Mouse (Mus musculus) hindbrain, postnatal 0 days (tissue): ENCODE results near the gene Fbxl2. TPM values are rescaled to one million over a fixed set of nuclear protein-coding genes. Genes with fewer than 3 reads are reported as not detected.

Experiments
- ATAC-seq: fragments of 200-750 bp; cut with Nextera tagmentation; 2 replicates; pipeline ENCODE4 v1.8.0; 2017; ENCODE audit warnings: mild to moderate bottlenecking, moderate TSS enrichment, moderate library complexity
- DNase-seq: peaks from one replicate; pipeline ENCODE4 v3.0.0-alpha.2; 2015; ENCODE audit warnings: low spot score
- H3K27ac ChIP-seq: fragments of 300-500 bp; sonication (generic); 2 replicates; pipeline ENCODE4 v1.5.1; 2014; ENCODE audit warnings: mild to moderate bottlenecking
- H3K27me3 ChIP-seq: fragments of 300-500 bp; sonication (generic); 2 replicates; pipeline ENCODE4 v1.6.1; 2014; ENCODE audit warnings: low read length, mixed read lengths; ENCODE audit not compliant: insufficient read depth
- H3K36me3 ChIP-seq: fragments of 300-500 bp; sonication (generic); 2 replicates; pipeline ENCODE4 v1.6.1; 2014; ENCODE audit warnings: low read length, mixed read lengths; ENCODE audit not compliant: insufficient read depth
- H3K4me1 ChIP-seq: fragments of 300-500 bp; sonication (generic); 2 replicates; pipeline ENCODE4 v1.6.1; 2014; ENCODE audit warnings: antibody characterized with exemption, low read length, mixed read lengths; ENCODE audit not compliant: insufficient read depth
- H3K4me2 ChIP-seq: fragments of 300-500 bp; sonication (generic); 2 replicates; pipeline ENCODE4 v1.6.1; 2014; ENCODE audit warnings: low read depth, mild to moderate bottlenecking, low read length, moderate library complexity, mixed read lengths
- H3K4me3 ChIP-seq: fragments of 300-500 bp; sonication (generic); 2 replicates; pipeline ENCODE4 v1.5.1; 2014; ENCODE audit warnings: low read length
- H3K9ac ChIP-seq: fragments of 300-500 bp; sonication (generic); replicated peaks from 2 replicates; pipeline ENCODE4 v1.6.1; 2014; ENCODE audit warnings: mild to moderate bottlenecking, low read length, moderate library complexity, mixed read lengths
- H3K9me3 ChIP-seq: fragments of 300-500 bp; sonication (generic); 2 replicates; pipeline ENCODE4 v1.6.1; 2016; ENCODE audit warnings: low read length, mixed read lengths
- CTCF ChIP-seq: IDR thresholded peaks from 2 replicates; pipeline ENCODE4 v1.5.1; 2016; ENCODE audit warnings: antibody characterized with exemption, control low read depth, low read depth
- WGBS: fragments of 180-500 bp; shearing (Covaris S2); extraction: QIAGEN DNeasy Blood & Tissue Kit; methylation state at CpG from one replicate; pipeline ENCODE4 v1.1.7; 2014; 5-methylcytosine and 5-hydroxymethylcytosine counted together
- polyA plus RNA-seq: library from polyadenylated mRNA; unstranded; fragments of >200 nt; fragmentation: Nextera tagmentation; extraction: Ambion mirVana; gene quantifications from 2 replicates; pipeline ENCODE4 v1.2.1, GENCODE M21; 2015
- total RNA-seq: library from RNA; depleted of rRNA; stranded (reverse); fragments of >200 nt; gene quantifications from 2 replicates; pipeline ENCODE4 v1.2.3, GENCODE M21; 2014

The Fbxl2 gene
- total and polyA plus RNA-seq, 2 experiments from 2014 or later = 27.4 to 36.8 TPM

DNA sequence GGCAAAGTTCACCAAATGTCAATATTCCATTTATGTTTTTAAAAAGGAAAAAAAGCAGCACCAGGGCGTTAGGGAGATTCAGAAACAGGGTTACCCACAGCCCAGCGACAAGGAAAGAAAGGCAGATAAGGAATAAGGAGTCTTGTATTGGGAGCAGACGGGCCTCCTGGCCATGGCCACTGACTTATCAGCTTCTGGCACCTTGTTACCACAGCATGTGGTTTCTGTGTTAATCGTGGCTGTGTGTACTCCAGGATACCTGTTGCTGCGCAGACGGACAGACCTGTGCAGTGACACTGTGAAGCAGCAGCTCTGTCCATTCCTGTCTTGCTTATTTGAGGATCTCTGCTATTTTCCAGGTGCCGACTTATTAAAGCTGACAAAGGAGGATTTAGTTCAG is 77.0 kb downstream of the Fbxl2 start:
- 94% methylated on average over 7 of the region's 7 CpGs for WGBS
- Histone ChIP-seq H3K9ac (no peak overlapping the region), H3K4me3 (no peak overlapping the region), H3K27ac (no peak overlapping the region), H3K9me3 (no peaks in the 10 kb centered on the region), H3K4me1 (no peaks in the 10 kb centered on the region), H3K27me3 (no peaks in the 10 kb centered on the region), H3K36me3 (peaks cover 77% of the 10 kb centered on the region), H3K4me2 (no peak overlapping the region)
- DNase-seq = no peak
- ATAC-seq = no peak
- no peak for TF ChIP-seq CTCF

- H3K4me1 ChIP-seq = no peaks in the 10 kb centered on the region
- H3K36me3 ChIP-seq = peaks cover 76% of the 10 kb centered on the region
- WGBS = 91% methylated on average over 4 of the region's 4 CpGs
- H3K4me3 ChIP-seq = no peak overlapping the region
- H3K9ac ChIP-seq = no peak overlapping the region
- DNase-seq (no peak), ATAC-seq (no peak)
- H3K27me3 ChIP-seq = no peaks in the 10 kb centered on the region
- no peak overlapping the region for H3K27ac ChIP-seq
- no peak overlapping the region for H3K4me2 ChIP-seq
- H3K9me3 ChIP-seq = no peaks in the 10 kb centered on the region
- TF ChIP-seq CTCF = no peak
Measured at GRCm38 (mm10) chr9:113966838-113967237, 79.2 kb downstream of the Fbxl2 start.

- Histone ChIP-seq H3K4me2 (no peak overlapping the region), H3K9ac (no peak overlapping the region), H3K4me3 (no peak overlapping the region), H3K36me3 (peaks cover 63% of the 10 kb centered on the region), H3K27me3 (no peaks in the 10 kb centered on the region), H3K27ac (no peak overlapping the region), H3K4me1 (no peaks in the 10 kb centered on the region), H3K9me3 (no peaks in the 10 kb centered on the region)
- ATAC-seq = no peak
- DNase-seq = no peak
- TF ChIP-seq CTCF = no peak
- 94% methylated on average over 8 of the region's 8 CpGs for WGBS
Measured at GRCm38 (mm10) chr9:113964415-113964814, 81.6 kb downstream of the Fbxl2 start.

DNA sequence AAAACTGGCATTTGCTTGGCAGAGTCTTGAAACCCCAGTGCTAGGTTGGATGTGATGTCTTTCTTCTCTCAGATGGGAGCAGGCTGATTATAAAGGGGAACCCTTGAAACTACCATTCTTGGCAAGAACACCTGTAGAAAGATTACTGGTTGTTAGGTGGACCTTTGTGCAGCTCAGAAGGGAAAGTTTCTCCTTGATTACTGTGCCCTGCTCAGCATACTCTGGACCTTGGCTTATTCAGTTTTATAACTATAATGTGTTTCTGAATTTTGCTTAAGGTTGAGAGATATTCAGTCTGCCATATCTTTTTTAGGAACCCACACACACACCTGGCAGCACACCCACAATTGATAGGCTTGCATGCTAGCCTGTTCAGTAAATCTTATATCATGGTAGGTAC is 82.3 kb downstream of the Fbxl2 start:
- ATAC-seq = no peak
- TF ChIP-seq CTCF = no peak
- Histone ChIP-seq H3K27ac (no peak overlapping the region), H3K9ac (no peak overlapping the region), H3K36me3 (peaks cover 63% of the 10 kb centered on the region), H3K4me1 (no peaks in the 10 kb centered on the region), H3K4me2 (no peak overlapping the region), H3K27me3 (no peaks in the 10 kb centered on the region), H3K4me3 (no peak overlapping the region), H3K9me3 (no peaks in the 10 kb centered on the region)
- DNase-seq = no peak

DNA sequence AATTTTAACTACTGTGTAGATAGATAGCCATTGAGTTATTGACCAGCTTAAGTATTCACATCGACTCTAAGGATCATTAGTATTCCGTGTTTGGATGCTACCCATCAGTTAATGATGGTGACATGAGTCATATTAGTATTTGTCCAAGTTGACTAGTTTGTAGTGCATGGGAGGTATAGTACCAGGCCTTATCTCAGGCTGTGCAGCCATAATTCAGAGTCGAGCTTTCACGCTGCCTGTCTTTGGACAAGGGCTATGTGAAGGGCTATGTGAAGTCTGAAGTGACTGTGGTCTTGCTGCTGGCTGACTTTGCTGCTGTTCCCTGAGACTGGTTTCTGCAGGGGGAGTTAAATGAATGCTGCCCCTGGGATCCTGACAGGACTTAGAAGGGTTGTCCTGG is 88.2 kb downstream of the Fbxl2 start:
- no peak for TF ChIP-seq CTCF
- DNase-seq = no peak
- 98% methylated on average over 4 of the region's 4 CpGs for WGBS

GRCm38 (mm10) chr9:113947216-113947615 is 98.8 kb downstream of the Fbxl2 start:
- ATAC-seq = no peak
- H3K4me2 ChIP-seq = no peak overlapping the region
- WGBS = 93% methylated on average over 1 of the region's 1 CpGs

More for the DNA sequence above, 88.2 kb downstream of the Fbxl2 start:
- no peak overlapping the region for H3K4me3 ChIP-seq
- H3K4me2 ChIP-seq = no peak overlapping the region
- peaks cover 30% of the 10 kb centered on the region for H3K36me3 ChIP-seq
- H3K9me3 ChIP-seq = no peaks in the 10 kb centered on the region
- no peak overlapping the region for H3K9ac ChIP-seq
- no peak for ATAC-seq
- H3K4me1 ChIP-seq = no peaks in the 10 kb centered on the region
- H3K27ac ChIP-seq = no peak overlapping the region
- no peaks in the 10 kb centered on the region for H3K27me3 ChIP-seq

DNA sequence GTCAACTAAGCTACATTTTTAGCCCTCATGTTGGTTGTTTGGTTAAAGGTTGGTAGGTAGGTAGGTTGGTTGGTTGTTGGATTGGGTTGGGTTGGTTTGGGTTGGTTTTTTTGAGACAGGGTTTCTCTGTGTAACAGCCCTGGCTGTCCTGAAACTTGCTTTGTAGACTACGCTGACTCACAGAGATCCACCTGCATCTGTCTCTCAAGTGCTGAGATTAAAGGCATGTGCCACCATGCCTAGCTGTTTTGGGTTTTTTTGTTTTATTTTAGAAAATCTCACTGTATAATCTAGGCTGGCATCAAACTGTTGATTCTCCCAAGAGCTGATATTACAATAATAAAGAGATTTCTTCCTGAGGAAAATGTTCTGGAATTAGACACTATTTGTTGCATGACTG is 102.6 kb downstream of the Fbxl2 start:
- Histone ChIP-seq H3K36me3 (peaks cover 11% of the 10 kb centered on the region), H3K4me3 (no peak overlapping the region), H3K27me3 (no peaks in the 10 kb centered on the region), H3K9ac (no peak overlapping the region), H3K4me2 (no peak overlapping the region), H3K27ac (no peak overlapping the region), H3K4me1 (peaks cover 3% of the 10 kb centered on the region; the same call in 1 of the 2 replicates), H3K9me3 (no peaks in the 10 kb centered on the region)
- 100% methylated on average over 1 of the region's 1 CpGs for WGBS
- ATAC-seq (no peak), DNase-seq (no peak)
- TF ChIP-seq CTCF = no peak

More at GRCm38 (mm10) chr9:113947216-113947615, 98.8 kb downstream of the Fbxl2 start:
- H3K9ac ChIP-seq = no peak overlapping the region
- TF ChIP-seq CTCF = no peak
- no peaks in the 10 kb centered on the region for H3K27me3 ChIP-seq
- no peaks in the 10 kb centered on the region for H3K9me3 ChIP-seq
- no peaks in the 10 kb centered on the region for H3K4me1 ChIP-seq
- peaks cover 13% of the 10 kb centered on the region for H3K36me3 ChIP-seq
- no peak overlapping the region for H3K27ac ChIP-seq
- no peak for DNase-seq
- no peak overlapping the region for H3K4me3 ChIP-seq
